Mouse (Mus musculus): ENCODE data around the gene Tlcd1.

The Tlcd1 gene

DNA sequence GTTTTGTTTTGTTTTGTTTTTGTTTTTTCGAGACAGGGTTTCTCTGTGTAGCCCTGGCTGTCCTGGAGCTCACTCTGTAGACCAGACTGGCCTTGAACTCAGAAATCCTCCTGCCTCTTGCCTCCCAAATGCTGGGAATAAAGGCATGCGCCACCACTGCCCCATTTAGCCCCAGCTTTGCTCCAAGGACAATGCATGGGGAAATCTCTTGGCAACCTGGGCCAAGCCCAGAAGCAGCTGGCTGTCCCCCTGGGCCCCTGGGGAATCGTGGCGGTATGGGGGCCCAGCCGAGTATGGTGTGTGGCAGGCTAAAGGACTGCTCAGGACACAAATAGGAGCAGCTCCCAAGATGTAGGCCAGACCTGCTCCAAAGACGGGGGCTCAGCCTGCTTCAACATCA, 27.8 kb downstream of the Tlcd1 start:
- DNase-seq (ENCODE audit: low read depth, low spot score): no peak

GRCm38 (mm10) chr11:78205361-78206206, 29.1 kb downstream of the Tlcd1 start:
- DNase-seq (ENCODE audit: low read depth, low spot score): no peak

DNA sequence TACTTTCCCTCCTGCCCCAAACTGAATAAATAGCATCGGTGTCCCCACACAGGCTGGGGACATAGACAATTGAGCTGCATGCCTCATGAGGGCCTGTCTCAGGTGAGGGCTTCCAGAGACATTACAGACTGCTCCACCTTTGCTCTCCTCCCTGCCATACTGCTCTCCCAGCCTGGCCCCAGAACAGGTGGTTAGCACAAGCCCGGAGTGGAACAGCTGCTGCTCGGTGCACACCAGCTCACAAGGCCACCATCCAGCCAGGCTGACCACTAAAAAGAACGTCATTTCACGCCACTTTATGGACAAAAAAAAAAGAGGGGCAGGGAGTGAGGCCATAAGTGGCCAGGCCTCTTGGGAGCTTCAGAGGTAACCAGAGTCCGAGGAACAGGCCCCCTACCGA, 30.7 kb downstream of the Tlcd1 start:
- DNase-seq (ENCODE audit: low read depth, low spot score): no peak

GRCm38 (mm10) chr11:78209886-78210285, 33.4 kb downstream of the Tlcd1 start:
- DNase-seq (ENCODE audit: low read depth, low spot score): no peak

- DNase-seq (ENCODE audit: low read depth, low spot score): no peak
Observed at GRCm38 (mm10) chr11:78210615-78211014, 34.1 kb downstream of the Tlcd1 start.

GRCm38 (mm10) chr11:78211513-78211912, 35.0 kb downstream of the Tlcd1 start:
- DNase-seq (ENCODE audit: low read depth, low spot score): no peak

DNA sequence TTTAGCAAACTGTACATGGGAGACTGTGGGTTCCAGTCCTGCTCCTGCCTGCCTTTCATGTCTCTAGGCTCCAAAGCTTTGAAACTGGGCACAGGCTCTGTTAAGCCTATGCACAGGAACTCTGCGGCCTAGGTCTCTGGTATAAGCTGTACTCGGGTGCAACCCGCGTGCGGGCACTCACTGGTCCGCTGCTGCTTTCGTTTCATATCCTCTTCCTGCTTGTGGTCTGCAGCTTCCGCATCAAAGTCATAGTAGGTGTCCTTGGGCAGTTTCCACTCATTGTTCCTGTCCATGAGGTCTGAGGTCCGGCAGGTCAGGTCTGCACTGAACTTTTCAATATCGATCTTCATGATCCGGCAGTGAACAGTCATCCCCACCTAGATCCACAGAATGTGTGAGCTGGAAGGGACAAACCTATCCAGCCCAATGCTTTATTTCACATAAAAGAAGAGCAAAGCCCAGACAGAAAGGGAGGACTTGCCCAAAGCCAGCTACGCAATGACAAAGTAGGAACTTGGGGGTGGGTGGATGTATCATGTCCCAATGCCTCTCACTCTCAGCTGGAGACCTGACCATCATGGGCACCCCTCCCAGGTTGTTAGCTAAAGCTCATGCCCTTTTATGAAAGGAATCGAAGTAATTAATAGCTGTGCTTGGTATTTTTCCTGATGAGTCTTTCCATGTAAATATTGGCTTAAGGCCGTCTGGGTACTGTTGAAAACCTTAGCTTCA, 36.7 kb downstream of the Tlcd1 start:
- DNase-seq (ENCODE audit: low read depth, low spot score): no peak

DNA sequence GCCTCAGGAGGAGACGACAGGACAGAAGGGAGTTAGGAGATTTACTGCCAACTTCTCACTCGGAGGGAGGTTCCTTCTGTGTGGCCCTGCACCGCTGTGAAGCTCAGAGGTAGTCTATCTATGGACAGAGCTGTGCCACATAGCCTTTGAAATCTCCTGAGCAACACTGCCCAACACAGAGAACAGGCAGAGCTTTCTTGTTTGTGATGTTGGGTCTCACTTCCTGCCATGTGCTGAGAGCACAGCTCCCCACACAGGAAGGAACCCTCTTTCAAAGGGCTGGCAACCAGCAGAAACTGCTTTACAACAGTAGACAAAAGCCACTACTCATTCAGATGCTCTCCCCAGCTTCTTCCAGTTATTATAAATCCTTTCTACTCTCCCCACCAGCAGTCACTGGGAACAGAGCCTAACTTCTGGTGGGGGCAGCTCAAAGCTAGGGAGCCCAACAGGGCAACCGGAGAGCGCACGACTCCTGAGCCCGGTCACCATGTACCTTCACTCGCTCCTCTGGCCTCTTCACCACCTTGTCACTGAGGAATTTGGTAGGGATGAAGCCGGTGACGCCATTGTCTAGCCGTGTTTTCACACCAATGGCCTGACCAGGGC, 39.3 kb downstream of the Tlcd1 start:
- DNase-seq (ENCODE audit: low read depth, low spot score): no peak

DNA sequence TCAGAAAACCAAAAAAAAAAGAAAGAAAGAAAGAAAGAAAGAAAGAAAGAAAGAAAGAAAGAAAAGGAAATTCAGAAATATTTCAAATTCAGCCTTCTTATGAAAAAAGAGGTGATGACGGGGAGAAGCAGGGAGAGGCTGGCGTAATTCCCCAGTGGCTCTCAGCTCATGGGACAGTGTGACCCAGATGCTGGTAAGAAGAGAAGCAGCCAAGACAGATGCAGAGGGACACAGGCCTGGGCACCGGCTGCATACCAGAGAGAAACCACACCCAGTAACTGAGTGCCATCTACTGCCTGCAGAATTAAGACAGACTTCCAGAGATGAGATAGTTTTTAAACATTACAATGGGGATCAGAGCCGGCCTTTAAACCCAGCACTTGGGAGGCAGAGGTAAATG, 47.1 kb downstream of the Tlcd1 start:
- no peak for DNase-seq (ENCODE audit: low read depth, low spot score)

All from WW6 (cell line).